Mouse (Mus musculus) heart, postnatal 0 days (tissue): ENCODE measurements at regions not wholly inside any gene's neighbourhood (a gene's known extent, or its start where the extent isn't known, plus 50 kb on each side); places are given as distances from the start of the nearest gene placed in this dataset.

Source experiments
- CTCF ChIP-seq: IDR thresholded peaks from 2 replicates; pipeline ENCODE4 v1.5.1; 2016; ENCODE audit warnings: antibody characterized with exemption, control low read depth, low read depth
- EP300 ChIP-seq: IDR thresholded peaks from 2 replicates; pipeline ENCODE4 v1.6.1; 2016; ENCODE audit warnings: antibody characterized with exemption, low read depth

DNA sequence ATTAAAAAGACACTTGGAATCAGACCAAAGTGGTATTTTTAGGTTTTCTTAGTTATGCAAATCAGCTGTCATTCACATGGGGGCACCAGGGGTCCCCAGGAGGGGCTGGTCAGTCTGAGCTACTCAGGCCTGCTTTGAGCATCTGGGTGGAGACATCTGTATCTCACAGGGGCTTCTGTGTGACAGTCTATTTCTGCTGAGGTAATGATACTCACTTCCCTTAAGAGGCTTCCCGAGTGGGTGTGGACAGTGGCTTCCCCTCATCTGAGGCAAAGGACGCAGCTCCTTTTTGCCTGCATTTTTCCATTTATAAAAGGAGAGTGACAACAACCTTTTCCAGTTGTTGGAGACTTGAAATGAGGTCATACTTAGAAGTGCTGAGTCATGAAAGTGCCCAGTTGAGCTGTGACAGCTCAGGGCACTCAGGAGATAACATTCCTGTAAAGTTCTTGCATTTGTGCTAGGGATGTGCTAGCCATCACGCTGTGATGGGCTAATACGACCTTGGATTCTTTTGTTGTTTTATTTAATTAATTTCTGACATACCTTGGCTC, 136.7 kb downstream of the Kcnrg start:
- no peak for TF ChIP-seq EP300
- no peak for TF ChIP-seq CTCF
